Comparison of ENCODE assay signal across 18 mouse cellular contexts in genomic region chr6:91655244-91655643, GRCm38 (mm10). TPM values are rescaled to one million over a fixed set of nuclear protein-coding genes. Genes with fewer than 3 reads are reported as not detected.
DNase-seq lines count a peak whose midpoint lies in the region; ATAC-seq lines count a peak whose summit lies in the region.
"Had no signal": no experiment of that assay in that cellular context is flagged by ENCODE, and none has a peak within 500 bp of the region (broad histone marks: within the 10 kb centered on the region; RNA-seq: fewer than 3 reads in every experiment).

No protein-coding gene starts in this region.

- H3K27ac ChIP-seq in hindbrain, embryonic 10.5 days: peak overlapping the region; percentile 50; the same call in 1 of the 2 replicates
- H3K27ac ChIP-seq in hindbrain, embryonic 12.5 days: no peak overlapping the region
- H3K27ac ChIP-seq: hindbrain, embryonic 13.5 days; kidney, embryonic 15.5 days; liver, embryonic 14.5 days; midbrain, embryonic 15.5 days had no signal

- no peaks in the 10 kb centered on the region for H3K36me3 ChIP-seq in hindbrain, embryonic 10.5 days
- H3K36me3 ChIP-seq in hindbrain, embryonic 12.5 days: no peaks in the 10 kb centered on the region
- H3K36me3 ChIP-seq: hindbrain, embryonic 13.5 days; kidney, embryonic 15.5 days; midbrain, embryonic 15.5 days had no signal

- no peaks in the 10 kb centered on the region for H3K27me3 ChIP-seq in hindbrain, embryonic 10.5 days (ENCODE audit: insufficient read depth, poor library complexity, severe bottlenecking)
- no peaks in the 10 kb centered on the region for H3K27me3 ChIP-seq in hindbrain, embryonic 12.5 days
- H3K27me3 ChIP-seq: hindbrain, embryonic 13.5 days; kidney, embryonic 15.5 days; midbrain, embryonic 15.5 days had no signal

- no peak for ATAC-seq in hindbrain, embryonic 12.5 days (ENCODE audit: low FRiP score)
- ATAC-seq in megakaryocyte progenitor cell, adult 5-6 weeks (replicated peaks; ENCODE audit: poor library complexity): 0 out of 2 replicates have a peak, but pooled peaks have one; percentile 21
- ATAC-seq in activated CD4-positive, CD25-positive, alpha-beta regulatory T cell, adult 4 months: no peak
- ATAC-seq: forebrain, postnatal 0 days; midbrain, embryonic 15.5 days had no signal

- peak; percentile 21 for DNase-seq in adrenal gland, adult 2 months
- no peak for DNase-seq in adrenal gland, adult 8-10 months
- no peak for DNase-seq in hindbrain, embryonic 10.5 days (ENCODE audit: low spot score)
- peak; percentile 24 for DNase-seq in embryo, embryonic 9.5 days (ENCODE audit: extremely low spot score)
- no peak for DNase-seq in frontal cortex, postnatal 36 days (ENCODE audit: low spot score in 2 of 2)
- DNase-seq: adrenal gland, postnatal 10 days; cerebellum, adult 11 months; cerebellum, postnatal 25 days; forebrain, postnatal 0 days; lung, postnatal 4 days; thymus, adult 18-20 months had no signal

- no peaks in the 10 kb centered on the region for H3K9me3 ChIP-seq in hindbrain, embryonic 10.5 days
- no peaks in the 10 kb centered on the region for H3K9me3 ChIP-seq in hindbrain, embryonic 12.5 days (replicated peaks)
- H3K9me3 ChIP-seq: hindbrain, embryonic 13.5 days; kidney, embryonic 15.5 days; midbrain, embryonic 15.5 days had no signal

- WGBS in hindbrain, embryonic 10.5 days: 38% methylated on average over 3 of the region's 3 CpGs
- 39% methylated on average over 3 of the region's 3 CpGs for WGBS in hindbrain, embryonic 12.5 days

- H3K4me1 ChIP-seq in hindbrain, embryonic 10.5 days (replicated peaks): peaks cover 21% of the 10 kb centered on the region
- H3K4me1 ChIP-seq in hindbrain, embryonic 12.5 days: no peaks in the 10 kb centered on the region
- H3K4me1 ChIP-seq: midbrain, embryonic 15.5 days had no signal

- no peak overlapping the region for H3K4me2 ChIP-seq in hindbrain, embryonic 12.5 days (replicated peaks)
- H3K4me2 ChIP-seq: hindbrain, embryonic 13.5 days; kidney, embryonic 15.5 days; midbrain, embryonic 15.5 days had no signal

- H3K4me3 ChIP-seq in hindbrain, embryonic 10.5 days: no peak overlapping the region
- no peak overlapping the region for H3K4me3 ChIP-seq in hindbrain, embryonic 12.5 days
- H3K4me3 ChIP-seq: hindbrain, embryonic 13.5 days; kidney, embryonic 15.5 days; midbrain, embryonic 15.5 days had no signal

- H3K9ac ChIP-seq in hindbrain, embryonic 12.5 days: no peak overlapping the region
- H3K9ac ChIP-seq: forebrain, postnatal 0 days; hindbrain, embryonic 13.5 days; kidney, embryonic 15.5 days; liver, embryonic 14.5 days; midbrain, embryonic 15.5 days had no signal

RNA-seq across cellular contexts. Expression of gene Slc6a6, which starts 28.6 kb away (rescaled TPM):
- total RNA-seq in adrenal gland, adult 2 months (2021): 100 to 1,000 TPM; 466 to 626 TPM
- 570 and 815 TPM in 2 replicates for polyA plus RNA-seq in adrenal gland, adult 2 months (2012; rRNA removed)
- total RNA-seq in adrenal gland, adult 8-10 months (2022): 100 to 1,000 TPM; 468 to 562 (median 518) TPM
- polyA plus RNA-seq in hindbrain, embryonic 10.5 days (2016; fragmentation: Nextera tagmentation; extraction: Ambion mirVana): 58.9 and 60.0 TPM in 2 replicates
- polyA plus RNA-seq in hindbrain, embryonic 12.5 days (2016; fragmentation: Nextera tagmentation; extraction: Ambion mirVana): 70.2 and 78.0 TPM in 2 replicates
- total RNA-seq in megakaryocyte progenitor cell, adult 5-6 weeks (2015): 30.6 and 34.6 TPM in 2 replicates
- 20.7 and 26.7 TPM in 2 replicates for total RNA-seq in megakaryocyte progenitor cell, adult 5-6 weeks (2017)
- 10 to 100 TPM; 34.3 to 47.9 TPM for polyA plus RNA-seq in activated CD4-positive, CD25-positive, alpha-beta regulatory T cell, adult 4 months (2017; shearing (Covaris generic))

Comparison
In these comparisons a context has a peak if more than half of its experiments do, and no peak if none do; other contexts are left out.
1. DNase-seq: peak in adrenal gland, adult 2 months (single experiment) and embryo, embryonic 9.5 days (single experiment); none in adrenal gland, adult 8-10 months (single experiment), hindbrain, embryonic 10.5 days (single experiment) and frontal cortex, postnatal 36 days (0 of 2).